Mouse (Mus musculus) lung, embryonic 14.5 days (tissue): ENCODE measurements around the gene Cyp27a1. TPM values are rescaled to one million over a fixed set of nuclear protein-coding genes. Genes with fewer than 3 reads are reported as not detected.

ENCODE experiments used
- ATAC-seq: fragments of 200-750 bp; cut with Nextera tagmentation; 2 replicates; pipeline ENCODE4 v1.8.0; 2017; ENCODE audit warnings: mild to moderate bottlenecking, moderate TSS enrichment, moderate library complexity; ENCODE audit not compliant: insufficient read depth
- DNase-seq: peaks from one replicate; pipeline ENCODE4 v3.0.0-alpha.2; 2015
- H3K27ac ChIP-seq: fragments of 300-500 bp; sonication (generic); 2 replicates; pipeline ENCODE4 v1.5.1; 2014; ENCODE audit warnings: low read depth, mild to moderate bottlenecking, moderate library complexity
- H3K27me3 ChIP-seq: fragments of 300-500 bp; sonication (generic); 2 replicates; pipeline ENCODE4 v1.6.1; 2014; ENCODE audit warnings: low read length, control low read depth; ENCODE audit not compliant: insufficient read depth
- H3K36me3 ChIP-seq: fragments of 300-500 bp; sonication (generic); 2 replicates; pipeline ENCODE4 v1.6.1; 2014; ENCODE audit warnings: control low read depth; ENCODE audit not compliant: insufficient read depth
- H3K4me1 ChIP-seq: fragments of 300-500 bp; sonication (generic); 2 replicates; pipeline ENCODE4 v1.6.1; 2014; ENCODE audit warnings: antibody characterized with exemption, control low read depth; ENCODE audit not compliant: insufficient read depth
- H3K4me2 ChIP-seq: fragments of 300-500 bp; sonication (generic); 2 replicates; pipeline ENCODE4 v1.6.1; 2014; ENCODE audit warnings: mild to moderate bottlenecking
- H3K4me3 ChIP-seq: fragments of 300-500 bp; sonication (generic); 2 replicates; pipeline ENCODE4 v1.5.1; 2014; ENCODE audit warnings: low read depth, low read length
- H3K9ac ChIP-seq: fragments of 300-500 bp; sonication (generic); 2 replicates; pipeline ENCODE4 v1.6.1; 2014
- H3K9me3 ChIP-seq: fragments of 300-500 bp; sonication (generic); 2 replicates; pipeline ENCODE4 v1.6.1; 2016; ENCODE audit warnings: low read depth, low read length, control low read depth
- CTCF ChIP-seq: IDR thresholded peaks from 2 replicates; pipeline ENCODE4 v1.5.1; 2016; ENCODE audit warnings: antibody characterized with exemption, low read depth
- WGBS: fragments of 180-500 bp; shearing (Covaris S2); extraction: QIAGEN DNeasy Blood & Tissue Kit; methylation state at CpG from one replicate; pipeline ENCODE4 v1.1.7; 2014; 5-methylcytosine and 5-hydroxymethylcytosine counted together
- polyA plus RNA-seq: library from polyadenylated mRNA; unstranded; fragments of >200 nt; fragmentation: Nextera tagmentation; extraction: Ambion mirVana; gene quantifications from 2 replicates; pipeline ENCODE4 v1.2.1, GENCODE M21; 2014

Cyp27a1 gene
- polyA plus RNA-seq, 1 experiment from 2014 or later: 1.9 TPM

- Histone ChIP-seq H3K4me3 (no peak overlapping the region), H3K4me1 (no peaks in the 10 kb centered on the region), H3K9me3 (no peaks in the 10 kb centered on the region), H3K4me2 (no peak overlapping the region), H3K27me3 (no peaks in the 10 kb centered on the region), H3K36me3 (peaks cover 84% of the 10 kb centered on the region), H3K9ac (no peak overlapping the region), H3K27ac (no peak overlapping the region)
- WGBS: 82% methylated on average over 8 of the region's 8 CpGs
- ATAC-seq: no peak
- DNase-seq: no peak
- TF ChIP-seq CTCF: no peak
Measured at GRCm38 (mm10) chr1:74693891-74694583, 19.3 kb upstream of the Cyp27a1 start.

DNA sequence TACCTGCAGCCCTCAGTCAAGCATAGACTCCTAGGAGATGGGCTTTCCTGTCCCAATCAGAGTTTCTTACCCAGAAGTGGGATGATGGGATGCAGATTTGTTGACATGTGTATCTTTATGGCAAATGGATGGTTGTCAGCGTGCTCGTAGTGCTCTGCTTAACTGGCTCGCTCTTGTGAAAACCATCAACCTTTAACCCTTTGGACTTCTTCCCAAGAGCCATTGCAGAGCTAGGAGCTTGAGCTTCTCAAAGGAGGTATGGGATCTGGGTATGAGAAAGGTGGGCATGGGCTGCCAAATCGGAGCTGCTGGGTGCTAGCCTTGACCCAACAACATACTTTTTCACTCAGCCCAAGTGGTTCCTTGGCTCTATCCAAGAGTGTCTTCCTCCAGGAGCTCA, 17.5 kb upstream of the Cyp27a1 start:
- Histone ChIP-seq H3K4me3 (no peak overlapping the region), H3K9me3 (no peaks in the 10 kb centered on the region), H3K27me3 (no peaks in the 10 kb centered on the region), H3K9ac (no peak overlapping the region), H3K36me3 (peaks cover 84% of the 10 kb centered on the region), H3K27ac (no peak overlapping the region), H3K4me2 (no peak overlapping the region), H3K4me1 (no peaks in the 10 kb centered on the region)
- no peak for ATAC-seq
- WGBS: 86% methylated on average over 4 of the region's 4 CpGs
- no peak for DNase-seq
- no peak for TF ChIP-seq CTCF

- DNase-seq (peak; percentile 15), ATAC-seq (no peak)
- no peaks in the 10 kb centered on the region for H3K27me3 ChIP-seq
- H3K4me3 ChIP-seq: no peak overlapping the region
- peaks cover 84% of the 10 kb centered on the region for H3K36me3 ChIP-seq
- no peak for TF ChIP-seq CTCF
- H3K4me1 ChIP-seq: no peaks in the 10 kb centered on the region
- H3K4me2 ChIP-seq: no peak overlapping the region
- no peaks in the 10 kb centered on the region for H3K9me3 ChIP-seq
- 82% methylated on average over 6 of the region's 6 CpGs for WGBS
- H3K9ac ChIP-seq: no peak overlapping the region
- no peak overlapping the region for H3K27ac ChIP-seq
Measured at GRCm38 (mm10) chr1:74697416-74697815, 16.0 kb upstream of the Cyp27a1 start.

DNA sequence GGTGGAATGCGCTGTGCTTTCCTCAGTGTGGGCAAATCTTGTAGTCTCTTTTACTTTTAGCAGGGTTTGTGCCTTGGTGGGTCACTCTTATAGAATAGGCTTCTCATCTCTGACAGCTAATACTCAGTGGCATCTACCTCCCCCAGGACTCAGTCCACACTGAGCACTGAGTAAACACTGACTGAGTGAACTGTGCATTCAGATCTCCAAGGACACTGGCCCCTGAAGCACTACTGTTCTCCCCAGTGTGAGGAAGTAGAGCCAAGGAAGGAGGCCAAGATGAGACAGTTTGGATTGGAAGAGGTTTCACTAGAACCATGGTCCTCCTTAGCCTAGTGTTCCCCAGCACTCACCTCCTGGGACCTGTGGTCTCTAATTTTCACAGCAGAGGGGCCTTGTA, 15.0 kb upstream of the Cyp27a1 start:
- no peak for TF ChIP-seq CTCF
- Histone ChIP-seq H3K9me3 (no peaks in the 10 kb centered on the region), H3K4me1 (no peaks in the 10 kb centered on the region), H3K27me3 (no peaks in the 10 kb centered on the region), H3K36me3 (peaks cover 84% of the 10 kb centered on the region), H3K27ac (no peak overlapping the region), H3K9ac (no peak overlapping the region), H3K4me3 (no peak overlapping the region), H3K4me2 (no peak overlapping the region)
- WGBS: 96% methylated on average over 1 of the region's 1 CpGs
- no peak for ATAC-seq
- no peak for DNase-seq

DNA sequence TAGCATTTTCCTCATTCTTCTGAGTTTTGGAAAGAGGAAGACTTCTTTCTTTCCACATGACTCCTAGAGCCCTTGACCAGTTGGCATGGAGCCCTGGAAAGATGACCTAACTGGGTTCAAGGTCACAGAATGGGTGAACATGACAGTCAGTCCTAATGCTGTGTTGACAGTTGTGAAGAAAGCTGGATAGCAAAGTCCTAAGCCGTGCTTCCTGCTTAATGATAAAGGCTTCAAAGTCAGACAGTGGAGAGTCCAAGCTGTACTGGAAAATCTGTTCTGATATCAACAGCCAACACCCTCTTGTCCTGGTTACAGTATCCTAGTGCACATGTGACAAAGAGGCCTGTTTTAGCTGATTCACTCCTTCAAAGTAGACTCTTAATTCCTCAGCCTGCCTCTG, 14.6 kb upstream of the Cyp27a1 start:
- no peaks in the 10 kb centered on the region for H3K4me1 ChIP-seq
- ATAC-seq: no peak
- WGBS: 56% methylated on average over 1 of the region's 1 CpGs
- TF ChIP-seq CTCF: no peak
- no peaks in the 10 kb centered on the region for H3K27me3 ChIP-seq
- no peak overlapping the region for H3K4me3 ChIP-seq
- H3K9me3 ChIP-seq: no peaks in the 10 kb centered on the region
- peaks cover 80% of the 10 kb centered on the region for H3K36me3 ChIP-seq
- no peak for DNase-seq
- no peak overlapping the region for H3K27ac ChIP-seq
- H3K4me2 ChIP-seq: no peak overlapping the region
- H3K9ac ChIP-seq: no peak overlapping the region

GRCm38 (mm10) chr1:74702142-74702553, 11.2 kb upstream of the Cyp27a1 start:
- WGBS: 86% methylated on average over 6 of the region's 6 CpGs
- H3K9ac ChIP-seq: no peak overlapping the region
- no peaks in the 10 kb centered on the region for H3K4me1 ChIP-seq
- H3K4me3 ChIP-seq: no peak overlapping the region
- DNase-seq: no peak
- H3K27me3 ChIP-seq: no peaks in the 10 kb centered on the region
- no peak for TF ChIP-seq CTCF
- ATAC-seq: no peak
- H3K4me2 ChIP-seq: no peak overlapping the region
- H3K27ac ChIP-seq: no peak overlapping the region
- H3K36me3 ChIP-seq: peaks cover 53% of the 10 kb centered on the region
- no peaks in the 10 kb centered on the region for H3K9me3 ChIP-seq

GRCm38 (mm10) chr1:74704156-74704555, 9.2 kb upstream of the Cyp27a1 start:
- ATAC-seq (no peak), DNase-seq (no peak)
- no peak overlapping the region for H3K9ac ChIP-seq
- H3K4me1 ChIP-seq: no peaks in the 10 kb centered on the region
- H3K4me2 ChIP-seq: no peak overlapping the region
- H3K36me3 ChIP-seq: peaks cover 32% of the 10 kb centered on the region
- H3K27ac ChIP-seq: no peak overlapping the region
- no peak for TF ChIP-seq CTCF
- WGBS: 82% methylated on average over 3 of the region's 3 CpGs
- H3K4me3 ChIP-seq: no peak overlapping the region
- no peaks in the 10 kb centered on the region for H3K9me3 ChIP-seq
- no peaks in the 10 kb centered on the region for H3K27me3 ChIP-seq
